Mouse (Mus musculus): ENCODE results near the gene Mmp19.
A peak's percentile ranks its signal among the peaks of the same experiment; 100 is the strongest.

- TF ChIP-seq TCF12 (IDR thresholded peaks at IDR 0.05; ENCODE audit: low read depth, low read length), result peak; percentile 38; the same call in 1 of the 2 replicates
- no peak for TF ChIP-seq CTCF (IDR thresholded peaks at IDR 0.05 in 2 of 3, conservative IDR thresholded peaks at IDR 0.05 in 1 of 3; ENCODE audit: control insufficient read depth in 1 of 3, insufficient read depth in 1 of 3, low read depth in 2 of 3, low read length in 3 of 3, poor library complexity in 1 of 3, severe bottlenecking in 1 of 3)
- TF ChIP-seq GATA1 (IDR thresholded peaks at IDR 0.05; ENCODE audit: low read depth, low read length), result no peak
- TF ChIP-seq NRF1 (IDR thresholded peaks at IDR 0.05; ENCODE audit: insufficient read depth, low read depth, low read length, poor library complexity, severe bottlenecking), result no peak
- no peak for TF ChIP-seq MAFK (IDR thresholded peaks at IDR 0.05; ENCODE audit: borderline replicate concordance, low read depth, low read length)
- no peak for TF ChIP-seq E2F4 (IDR thresholded peaks at IDR 0.05; ENCODE audit: borderline replicate concordance, low read depth, low read length)
- TF ChIP-seq POLR2AphosphoS2 (IDR thresholded peaks at IDR 0.05; ENCODE audit: low read length), result no peak
- peak; percentile 88 for TF ChIP-seq TBP (IDR thresholded peaks at IDR 0.05; ENCODE audit: low read depth, low read length)
- TF ChIP-seq ZC3H11A (IDR thresholded peaks at IDR 0.05; ENCODE audit: low read depth, low read length), result no peak
- TF ChIP-seq POLR2A (IDR thresholded peaks at IDR 0.05; ENCODE audit: control insufficient read depth in 1 of 2, insufficient read depth in 1 of 2, low read depth in 1 of 2, low read length in 2 of 2, poor library complexity in 1 of 2), result peak in 1 of 2 experiments; percentile 42; a peak in 1 of 4 replicates
- no peak for TF ChIP-seq UBTF (IDR thresholded peaks at IDR 0.05; ENCODE audit: borderline replicate concordance, insufficient read depth, low read depth, low read length)
- TF ChIP-seq SMC3 (IDR thresholded peaks at IDR 0.05; ENCODE audit: low read depth, low read length), result no peak
- peak; percentile 99 for TF ChIP-seq CHD1 (IDR thresholded peaks at IDR 0.05; ENCODE audit: low read depth, low read length)
- TF ChIP-seq USF1 (IDR thresholded peaks at IDR 0.05; ENCODE audit: low read depth, low read length), result no peak; the same call in 1 of the 2 replicates
Observed at GRCm38 (mm10) chr10:128804271-128805091, 13.8 kb downstream of the Mmp19 start, which contains the start of gene Tmem198b.

All from MEL (cell line).